Mouse (Mus musculus): ENCODE results near the gene Cpt2. TPM values are rescaled to one million over a fixed set of nuclear protein-coding genes. Genes with fewer than 3 reads are reported as not detected.
A peak's percentile ranks its signal among the peaks of the same experiment; 100 is the strongest.

Gene Cpt2
- polyA plus RNA-seq, 1 experiment from 2014 or later, result 100 TPM

- TF ChIP-seq EP300 (IDR thresholded peaks at IDR 0.05; ENCODE audit: low read depth) (no peak), CTCF (IDR thresholded peaks at IDR 0.05; ENCODE audit: low read depth) (no peak)
- DNase-seq (no peak), ATAC-seq (no peak)
- Histone ChIP-seq H3K4me2 (ENCODE audit: low read depth, low read length) (no peak overlapping the region), H3K36me3 (replicated peaks; ENCODE audit: insufficient read depth, low read length) (peaks cover 29% of the 10 kb centered on the region), H3K4me1 (ENCODE audit: insufficient read depth) (peaks cover 9% of the 10 kb centered on the region), H3K9me3 (ENCODE audit: low read length) (no peaks in the 10 kb centered on the region), H3K27ac (ENCODE audit: low read depth) (no peak overlapping the region), H3K9ac (replicated peaks) (no peak overlapping the region), H3K4me3 (ENCODE audit: low read depth, low read length) (no peak overlapping the region), H3K27me3 (ENCODE audit: insufficient read depth, low read length) (no peaks in the 10 kb centered on the region)
- 53% methylated on average over 10 of the region's 10 CpGs for WGBS (ENCODE audit: insufficient replicate concordance)
Measured at GRCm38 (mm10) chr4:107904252-107904651, 19.2 kb downstream of the Cpt2 start.

GRCm38 (mm10) chr4:107900206-107900605, 23.2 kb downstream of the Cpt2 start:
- peak overlapping the region; percentile 47 for H3K4me2 ChIP-seq (ENCODE audit: low read depth, low read length)
- DNase-seq, result peak; percentile 63
- WGBS (ENCODE audit: insufficient replicate concordance), result 66% methylated on average over 3 of the region's 3 CpGs

GRCm38 (mm10) chr4:107899211-107899927, 24.0 kb downstream of the Cpt2 start:
- peak overlapping the region; percentile 2; the same call in 1 of the 2 replicates for H3K9ac ChIP-seq (replicated peaks)
- H3K4me1 ChIP-seq (ENCODE audit: insufficient read depth), result peaks cover 19% of the 10 kb centered on the region
- WGBS (ENCODE audit: insufficient replicate concordance), result 53% methylated on average over 5 of the region's 5 CpGs
- ATAC-seq (peak; percentile 90), DNase-seq (no peak)
- peaks cover 38% of the 10 kb centered on the region for H3K36me3 ChIP-seq (replicated peaks; ENCODE audit: insufficient read depth, low read length)
- peak overlapping the region; percentile 47 for H3K4me2 ChIP-seq (ENCODE audit: low read depth, low read length)
- H3K9me3 ChIP-seq (ENCODE audit: low read length), result no peaks in the 10 kb centered on the region
- no peak overlapping the region for H3K4me3 ChIP-seq (ENCODE audit: low read depth, low read length)
- TF ChIP-seq CTCF (IDR thresholded peaks at IDR 0.05; ENCODE audit: low read depth), result no peak
- TF ChIP-seq EP300 (IDR thresholded peaks at IDR 0.05; ENCODE audit: low read depth), result peak; percentile 62
- peak overlapping the region; percentile 94 for H3K27ac ChIP-seq (ENCODE audit: low read depth)
- no peaks in the 10 kb centered on the region for H3K27me3 ChIP-seq (ENCODE audit: insufficient read depth, low read length)

More at GRCm38 (mm10) chr4:107900206-107900605, 23.2 kb downstream of the Cpt2 start:
- TF ChIP-seq CTCF (IDR thresholded peaks at IDR 0.05; ENCODE audit: low read depth) (no peak), EP300 (IDR thresholded peaks at IDR 0.05; ENCODE audit: low read depth) (no peak)
- H3K27me3 ChIP-seq (ENCODE audit: insufficient read depth, low read length), result no peaks in the 10 kb centered on the region
- peak; percentile 70 for ATAC-seq
- H3K4me1 ChIP-seq (ENCODE audit: insufficient read depth), result peaks cover 19% of the 10 kb centered on the region
- peaks cover 31% of the 10 kb centered on the region for H3K36me3 ChIP-seq (replicated peaks; ENCODE audit: insufficient read depth, low read length)
- no peaks in the 10 kb centered on the region for H3K9me3 ChIP-seq (ENCODE audit: low read length)
- peak overlapping the region; percentile 94 for H3K27ac ChIP-seq (ENCODE audit: low read depth)
- peak overlapping the region; percentile 2; the same call in 1 of the 2 replicates for H3K9ac ChIP-seq (replicated peaks)
- H3K4me3 ChIP-seq (ENCODE audit: low read depth, low read length), result no peak overlapping the region

GRCm38 (mm10) chr4:107892663-107893062, 30.7 kb downstream of the Cpt2 start:
- peaks cover 12% of the 10 kb centered on the region for H3K4me1 ChIP-seq (ENCODE audit: insufficient read depth)
- 71% methylated on average over 2 of the region's 2 CpGs for WGBS (ENCODE audit: insufficient replicate concordance)
- ATAC-seq (no peak), DNase-seq (no peak)
- H3K27ac ChIP-seq (ENCODE audit: low read depth), result no peak overlapping the region
- H3K9ac ChIP-seq (replicated peaks), result no peak overlapping the region
- H3K4me3 ChIP-seq (ENCODE audit: low read depth, low read length), result no peak overlapping the region
- H3K27me3 ChIP-seq (ENCODE audit: insufficient read depth, low read length), result no peaks in the 10 kb centered on the region
- H3K4me2 ChIP-seq (ENCODE audit: low read depth, low read length), result no peak overlapping the region
- no peaks in the 10 kb centered on the region for H3K9me3 ChIP-seq (ENCODE audit: low read length)
- TF ChIP-seq EP300 (IDR thresholded peaks at IDR 0.05; ENCODE audit: low read depth) (no peak), CTCF (IDR thresholded peaks at IDR 0.05; ENCODE audit: low read depth) (peak; percentile 71)
- H3K36me3 ChIP-seq (replicated peaks; ENCODE audit: insufficient read depth, low read length), result peaks cover 41% of the 10 kb centered on the region

- Histone ChIP-seq H3K9me3 (ENCODE audit: low read length) (no peaks in the 10 kb centered on the region), H3K4me3 (ENCODE audit: low read depth, low read length) (peak within 1 kb of the TSS; percentile 61), H3K27ac (ENCODE audit: low read depth) (peak within 1 kb of the TSS; percentile 60), H3K27me3 (ENCODE audit: insufficient read depth, low read length) (no peaks in the 10 kb centered on the region), H3K4me2 (ENCODE audit: low read depth, low read length) (peak within 1 kb of the TSS; percentile 81), H3K36me3 (replicated peaks; ENCODE audit: insufficient read depth, low read length) (peaks cover 36% of the 10 kb centered on the region), H3K4me1 (ENCODE audit: insufficient read depth) (peaks cover 12% of the 10 kb centered on the region), H3K9ac (replicated peaks) (peak within 1 kb of the TSS; percentile 44)
- peak; percentile 94 for DNase-seq
- under 1% methylated on average over 41 of the region's 48 CpGs for WGBS (ENCODE audit: insufficient replicate concordance)
- ATAC-seq, result peak; percentile 96
- TF ChIP-seq EP300 (IDR thresholded peaks at IDR 0.05; ENCODE audit: low read depth) (no peak; the same call in 1 of the 2 replicates), CTCF (IDR thresholded peaks at IDR 0.05; ENCODE audit: low read depth) (no peak)
Measured at GRCm38 (mm10) chr4:107889731-107890432, 33.5 kb downstream of the Cpt2 start, which contains the start of gene 0610037L13Rik. Gene 0610037L13Rik (plus strand): TSS chr4:107889813.

- H3K9me3 ChIP-seq (ENCODE audit: low read length), result no peaks in the 10 kb centered on the region
- H3K9ac ChIP-seq (replicated peaks), result peak overlapping the region; percentile 44
- H3K4me3 ChIP-seq (ENCODE audit: low read depth, low read length), result peak overlapping the region; percentile 61
- 1% methylated on average over 12 of the region's 12 CpGs for WGBS (ENCODE audit: insufficient replicate concordance)
- TF ChIP-seq CTCF (IDR thresholded peaks at IDR 0.05; ENCODE audit: low read depth), result no peak
- TF ChIP-seq EP300 (IDR thresholded peaks at IDR 0.05; ENCODE audit: low read depth), result no peak
- H3K4me2 ChIP-seq (ENCODE audit: low read depth, low read length), result peak overlapping the region; percentile 81
- H3K4me1 ChIP-seq (ENCODE audit: insufficient read depth), result peaks cover 12% of the 10 kb centered on the region
- peaks cover 36% of the 10 kb centered on the region for H3K36me3 ChIP-seq (replicated peaks; ENCODE audit: insufficient read depth, low read length)
- peak; percentile 24 for ATAC-seq
- no peaks in the 10 kb centered on the region for H3K27me3 ChIP-seq (ENCODE audit: insufficient read depth, low read length)
- no peak for DNase-seq
- H3K27ac ChIP-seq (ENCODE audit: low read depth), result peak overlapping the region; percentile 1; the same call in 1 of the 2 replicates
Measured at GRCm38 (mm10) chr4:107889385-107889730, 34.1 kb downstream of the Cpt2 start.
